Mouse (Mus musculus) stomach, postnatal 0 days (tissue): ENCODE data around the gene Sprtn. TPM values are rescaled to one million over a fixed set of nuclear protein-coding genes. Genes with fewer than 3 reads are reported as not detected.

Experiments used
- ATAC-seq: fragments of 200-750 bp; cut with Nextera tagmentation; 2 replicates; pipeline ENCODE4 v1.8.0; 2017; ENCODE audit not compliant: low FRiP score, low TSS enrichment
- DNase-seq: peaks from one replicate; pipeline ENCODE4 v3.0.0-alpha.2; 2016; ENCODE audit warnings: low spot score
- H3K27ac ChIP-seq: fragments of 300-500 bp; sonication (generic); replicated peaks from 2 replicates; pipeline ENCODE4 v1.5.1; 2014; ENCODE audit warnings: mild to moderate bottlenecking, control low read depth
- H3K27me3 ChIP-seq: fragments of 300-500 bp; sonication (generic); 2 replicates; pipeline ENCODE4 v1.6.1; 2014; ENCODE audit warnings: low read length; ENCODE audit not compliant: control insufficient read depth, insufficient read depth
- H3K36me3 ChIP-seq: fragments of 300-500 bp; sonication (generic); 2 replicates; pipeline ENCODE4 v1.6.1; 2014; ENCODE audit warnings: low read length, mixed read lengths; ENCODE audit not compliant: control insufficient read depth, insufficient read depth
- H3K4me1 ChIP-seq: fragments of 300-500 bp; sonication (generic); replicated peaks from 2 replicates; pipeline ENCODE4 v1.6.1; 2014; ENCODE audit warnings: antibody characterized with exemption; ENCODE audit not compliant: control insufficient read depth, insufficient read depth
- H3K4me2 ChIP-seq: fragments of 300-500 bp; sonication (generic); replicated peaks from 2 replicates; pipeline ENCODE4 v1.6.1; 2014; ENCODE audit warnings: low read depth, mild to moderate bottlenecking, control low read depth, moderate library complexity
- H3K4me3 ChIP-seq: fragments of 300-500 bp; sonication (generic); 2 replicates; pipeline ENCODE4 v1.5.1; 2014; ENCODE audit warnings: low read depth, low read length, control low read depth
- H3K9ac ChIP-seq: fragments of 300-500 bp; sonication (generic); 2 replicates; pipeline ENCODE4 v1.6.1; 2014; ENCODE audit warnings: mild to moderate bottlenecking, low read length, control low read depth, mixed read lengths
- H3K9me3 ChIP-seq: fragments of 300-500 bp; sonication (generic); 2 replicates; pipeline ENCODE4 v1.6.1; 2016; ENCODE audit warnings: low read length; ENCODE audit not compliant: control insufficient read depth
- CTCF ChIP-seq: IDR thresholded peaks from 2 replicates; pipeline ENCODE4 v1.5.1; 2016; ENCODE audit warnings: antibody characterized with exemption, low read depth, mild to moderate bottlenecking, moderate library complexity
- EP300 ChIP-seq: optimal IDR thresholded peaks from 2 replicates; pipeline ENCODE3; 2016; ENCODE audit warnings: antibody characterized with exemption
- WGBS: fragments of 180-500 bp; shearing (Covaris S2); extraction: QIAGEN DNeasy Blood & Tissue Kit; methylation state at CpG from one replicate; pipeline ENCODE4 v1.1.7; 2014; 5-methylcytosine and 5-hydroxymethylcytosine counted together
- polyA plus RNA-seq: library from polyadenylated mRNA; unstranded; fragments of >200 nt; fragmentation: Nextera tagmentation; extraction: Ambion mirVana; gene quantifications from 2 replicates; pipeline ENCODE4 v1.2.1, GENCODE M21; 2015

The Sprtn gene
- polyA plus RNA-seq, 1 experiment from 2014 or later: 5.0 TPM

DNA sequence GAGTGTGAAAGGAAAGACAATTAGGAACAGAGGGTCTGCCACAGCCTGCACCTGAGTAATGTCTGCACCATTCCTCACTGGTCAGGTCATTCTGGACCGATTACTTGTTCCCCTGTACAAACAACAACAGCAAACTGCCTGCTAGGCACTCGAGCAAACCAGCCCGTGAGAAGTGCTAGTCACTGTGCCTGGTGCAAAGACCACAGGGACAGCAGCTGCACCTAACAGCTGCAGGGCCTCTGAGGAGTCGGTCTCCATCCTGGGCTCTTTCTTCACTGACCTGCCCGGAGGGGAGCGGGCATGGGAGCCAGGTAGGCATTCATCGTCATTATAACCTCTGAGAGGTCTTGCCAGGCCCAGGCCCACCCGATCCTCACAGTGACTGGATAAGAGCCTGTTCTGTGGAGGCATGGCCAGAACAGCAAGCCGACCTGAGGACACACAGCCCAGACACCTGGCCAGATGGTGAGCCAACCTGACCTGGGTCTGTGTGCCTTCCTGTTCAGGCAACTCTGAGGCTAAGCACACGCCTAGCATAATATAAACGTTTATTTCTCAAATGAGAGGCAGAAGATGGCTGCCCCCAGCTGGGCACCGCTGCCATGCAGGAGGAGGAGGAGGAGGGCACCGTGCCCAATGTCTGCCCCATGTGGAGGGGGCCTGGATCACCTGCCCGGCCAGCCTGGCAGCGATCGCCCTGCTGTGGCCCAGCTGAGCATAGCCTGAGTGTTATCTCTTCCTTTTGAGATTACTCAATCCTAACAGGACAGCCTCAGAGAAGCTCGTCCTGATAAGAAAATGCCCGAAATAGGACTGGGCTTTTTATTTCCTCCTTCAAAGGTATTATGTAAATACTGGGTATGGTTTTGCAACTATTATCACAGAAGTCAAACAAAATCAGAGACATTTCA, 23.9 kb downstream of the Sprtn start:
- DNase-seq: peak; percentile 53
- peak; percentile 41; the same call in 1 of the 2 replicates for ATAC-seq
- Histone ChIP-seq H3K36me3 (no peaks in the 10 kb centered on the region), H3K4me3 (no peak overlapping the region), H3K9me3 (no peaks in the 10 kb centered on the region), H3K9ac (peak overlapping the region; percentile 27; the same call in 1 of the 2 replicates), H3K4me2 (peak overlapping the region; percentile 28; the same call in 1 of the 2 replicates), H3K4me1 (peaks cover 5% of the 10 kb centered on the region; the same call in 1 of the 2 replicates), H3K27me3 (no peaks in the 10 kb centered on the region), H3K27ac (0 out of 2 replicates have a peak overlapping the region, but pooled peaks have one; percentile 35)
- 43% methylated on average over 18 of the region's 18 CpGs for WGBS
- no peak for TF ChIP-seq EP300
- peak; percentile 21; the same call in 1 of the 2 replicates for TF ChIP-seq CTCF

DNA sequence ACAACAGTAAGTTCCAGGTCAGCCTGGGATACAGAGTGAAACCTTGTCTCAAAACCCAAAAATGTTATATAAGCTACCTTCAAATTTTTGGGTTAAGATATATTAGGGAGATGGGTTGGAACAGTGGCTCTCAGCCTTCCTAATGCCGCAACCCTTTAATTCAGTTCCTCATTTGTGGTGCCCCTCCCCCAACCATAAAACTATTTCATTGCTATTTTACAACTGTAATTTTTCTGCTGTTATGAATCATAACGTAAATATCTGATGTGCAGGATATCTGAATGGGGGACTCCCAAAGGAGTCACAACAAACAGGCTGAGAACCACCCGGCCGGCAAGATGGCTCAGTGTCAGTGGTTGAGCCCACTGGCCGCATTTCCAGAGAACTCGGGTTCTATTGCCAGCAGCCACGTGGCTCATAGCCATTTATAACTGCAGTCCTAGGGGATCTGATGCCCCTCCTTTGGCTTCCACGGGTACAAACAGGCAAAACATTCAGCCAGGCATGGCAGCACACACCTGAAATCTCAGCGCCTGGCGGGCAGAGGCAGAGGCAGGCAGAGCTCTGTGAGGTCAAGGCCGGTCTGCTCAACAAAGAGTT, 24.9 kb downstream of the Sprtn start:
- no peaks in the 10 kb centered on the region for H3K36me3 ChIP-seq
- DNase-seq: no peak
- H3K4me3 ChIP-seq: no peak overlapping the region
- no peak overlapping the region for H3K9ac ChIP-seq
- no peaks in the 10 kb centered on the region for H3K9me3 ChIP-seq
- H3K27ac ChIP-seq: no peak overlapping the region
- H3K4me2 ChIP-seq: peak overlapping the region; percentile 28; the same call in 1 of the 2 replicates
- 56% methylated on average over 11 of the region's 11 CpGs for WGBS
- TF ChIP-seq CTCF: no peak
- no peak for TF ChIP-seq EP300
- ATAC-seq: no peak
- no peaks in the 10 kb centered on the region for H3K27me3 ChIP-seq
- H3K4me1 ChIP-seq: peaks cover 5% of the 10 kb centered on the region; the same call in 1 of the 2 replicates

DNA sequence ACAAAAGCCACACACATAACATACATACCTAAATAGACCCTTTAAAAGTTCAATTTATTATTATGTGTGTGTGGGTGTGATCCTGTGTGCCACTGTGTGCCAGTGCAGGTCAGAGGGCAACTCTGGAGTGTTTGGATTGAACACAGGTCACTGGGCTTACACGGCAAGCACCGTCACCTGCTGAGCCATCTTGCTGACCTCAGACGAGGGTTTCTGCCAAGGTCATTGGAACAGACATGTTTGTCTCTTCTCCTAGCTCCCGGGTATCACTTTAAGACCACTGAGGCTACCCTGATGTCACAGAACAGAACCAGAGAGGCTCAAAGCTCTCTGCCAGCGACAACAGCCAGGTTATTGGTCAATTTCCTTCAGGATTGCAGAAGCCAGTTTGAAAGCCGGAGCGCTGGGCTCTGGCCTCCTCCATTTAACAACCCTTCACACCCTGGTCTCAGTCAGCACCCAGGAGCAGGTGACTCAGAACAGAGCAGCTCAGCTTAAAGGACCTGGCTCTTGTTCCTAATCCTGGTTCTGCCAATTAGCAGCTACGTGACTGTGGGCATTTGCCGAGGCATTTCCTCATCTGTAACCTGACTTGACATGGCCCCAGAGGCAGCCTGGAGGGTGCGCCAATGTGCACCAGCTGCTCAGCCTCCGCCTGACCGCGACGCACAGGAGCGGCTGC, 26.4 kb downstream of the Sprtn start:
- H3K9me3 ChIP-seq: no peaks in the 10 kb centered on the region
- WGBS: 82% methylated on average over 15 of the region's 15 CpGs
- H3K9ac ChIP-seq: no peak overlapping the region
- peaks cover 5% of the 10 kb centered on the region; the same call in 1 of the 2 replicates for H3K4me1 ChIP-seq
- TF ChIP-seq CTCF: no peak
- no peak for TF ChIP-seq EP300
- DNase-seq (no peak), ATAC-seq (no peak)
- 0 out of 2 replicates have a peak overlapping the region, but pooled peaks have one; percentile 18 for H3K27ac ChIP-seq
- H3K4me2 ChIP-seq: no peak overlapping the region
- no peak overlapping the region for H3K4me3 ChIP-seq
- no peaks in the 10 kb centered on the region for H3K27me3 ChIP-seq
- no peaks in the 10 kb centered on the region for H3K36me3 ChIP-seq

DNA sequence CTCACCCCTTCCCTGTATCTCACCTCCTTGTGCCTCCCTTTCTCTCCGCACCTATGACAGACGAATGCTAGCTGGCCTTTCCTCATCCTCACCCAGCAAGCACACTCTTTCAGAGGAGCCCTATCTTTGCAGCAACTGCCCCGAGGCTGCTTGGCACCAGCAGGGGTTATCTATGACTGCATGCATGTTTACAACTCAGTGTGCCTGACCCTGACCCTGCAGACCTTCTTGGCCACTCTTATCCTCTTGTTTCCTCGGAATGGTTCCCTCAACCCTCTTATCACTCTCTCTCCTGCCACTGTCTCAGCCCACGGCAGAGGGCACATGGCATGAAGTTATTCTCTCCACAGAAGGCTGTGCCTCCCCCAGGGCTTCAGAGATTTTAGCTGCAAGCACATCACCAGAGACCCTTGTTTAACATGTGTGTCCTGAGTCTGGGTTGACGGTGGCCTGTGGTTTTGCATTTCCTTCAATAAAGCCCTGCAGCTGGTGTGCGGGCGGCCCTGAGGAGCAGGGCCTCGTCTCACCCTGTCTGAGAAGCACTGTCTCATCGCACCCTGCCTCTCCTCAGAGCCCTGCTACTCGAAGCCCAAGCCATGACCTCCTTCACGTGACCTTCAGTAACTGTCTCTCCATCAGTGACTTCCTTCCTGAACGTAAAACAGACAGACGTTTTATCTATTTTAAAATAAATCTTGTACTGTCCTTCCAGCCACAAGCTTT, 28.0 kb downstream of the Sprtn start:
- Histone ChIP-seq H3K4me3 (no peak overlapping the region), H3K4me1 (peaks cover 5% of the 10 kb centered on the region; the same call in 1 of the 2 replicates), H3K27me3 (no peaks in the 10 kb centered on the region), H3K4me2 (no peak overlapping the region), H3K27ac (peak overlapping the region; percentile 77), H3K36me3 (no peaks in the 10 kb centered on the region), H3K9me3 (no peaks in the 10 kb centered on the region), H3K9ac (no peak overlapping the region)
- DNase-seq (no peak), ATAC-seq (no peak)
- WGBS: 60% methylated on average over 14 of the region's 14 CpGs
- TF ChIP-seq EP300: no peak
- no peak for TF ChIP-seq CTCF

DNA sequence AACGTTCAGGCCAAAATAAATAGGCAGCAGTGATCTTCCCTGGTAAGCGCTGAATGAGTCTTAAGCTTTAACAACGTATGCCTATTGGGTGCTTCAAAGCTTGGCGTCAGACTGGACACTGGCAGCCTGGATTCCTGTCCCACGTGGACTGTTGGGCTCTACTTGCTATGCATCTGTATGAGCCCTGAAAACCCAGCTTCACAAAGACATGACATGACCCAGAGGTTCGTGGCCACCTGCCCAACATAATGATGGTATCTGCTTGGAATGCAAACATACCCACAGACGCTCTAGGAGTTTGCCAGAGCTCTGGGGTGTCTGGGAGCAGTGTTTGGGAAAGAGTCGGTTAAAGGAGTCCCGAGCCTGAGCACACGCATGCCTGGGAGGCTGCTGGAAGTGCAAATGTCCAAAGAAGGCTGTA, 28.7 kb downstream of the Sprtn start:
- Histone ChIP-seq H3K27ac (peak overlapping the region; percentile 84), H3K9me3 (no peaks in the 10 kb centered on the region), H3K4me2 (no peak overlapping the region), H3K4me3 (no peak overlapping the region), H3K9ac (no peak overlapping the region), H3K27me3 (no peaks in the 10 kb centered on the region), H3K4me1 (peaks cover 5% of the 10 kb centered on the region; the same call in 1 of the 2 replicates), H3K36me3 (no peaks in the 10 kb centered on the region)
- 27% methylated on average over 10 of the region's 10 CpGs for WGBS
- no peak for TF ChIP-seq EP300
- TF ChIP-seq CTCF: 0 out of 2 replicates have a peak, but pooled peaks have one; percentile 1
- peak; percentile 55 for DNase-seq
- peak; percentile 74; the same call in 1 of the 2 replicates for ATAC-seq
